Mouse (Mus musculus) Patski (cell line): ENCODE data around the gene Cttnbp2nl. TPM values are rescaled to one million over a fixed set of nuclear protein-coding genes. Genes with fewer than 3 reads are reported as not detected.

Experiments
- ATAC-seq: fragments of 100-300 bp; one replicate; pipeline ENCODE4 v1.8.0; 2021
- CTCF ChIA-PET: fragments of 350-600 bp; sonication (Branson Sonifier 250); formaldehyde crosslinking; loops from one replicate; lab custom pipeline; 2022; ENCODE audit warnings: inconsistent platforms; lab: Charles Lee
- POLR2A ChIA-PET: fragments of 350-600 bp; sonication (Branson Sonifier 250); formaldehyde crosslinking; loops from one replicate; lab custom pipeline; 2022; ENCODE audit warnings: antibody characterized with exemption, inconsistent platforms; lab: Charles Lee
- DNase-seq: peaks from one replicate; pipeline ENCODE4 v3.0.0-alpha.2; 2011; ENCODE audit warnings: low read depth, low spot score
- H3K27me3 ChIP-seq: fragments of 371-371 bp; one replicate; pipeline ENCODE4 v1.5.1; 2021
- CTCF ChIP-seq: fragments of 100-300 bp; IDR thresholded peaks from one replicate; pipeline ENCODE4 v1.5.1; 2021
- in situ Hi-C: fragments of 300-500 bp; cut with MboI; formaldehyde crosslinking; loops from 3 replicates; pipeline ENCODE4 v1.11.1; 2018; ENCODE audit warnings: low pct_unique_long_range_greater_than_20kb, mixed read lengths
- polyA plus RNA-seq: library from polyadenylated mRNA; unstranded; gene quantifications from one replicate; pipeline ENCODE4 v1.2.3, GENCODE M21; 2021

The Cttnbp2nl gene
- polyA plus RNA-seq, 1 experiment from 2014 or later = 46.4 TPM

DNA sequence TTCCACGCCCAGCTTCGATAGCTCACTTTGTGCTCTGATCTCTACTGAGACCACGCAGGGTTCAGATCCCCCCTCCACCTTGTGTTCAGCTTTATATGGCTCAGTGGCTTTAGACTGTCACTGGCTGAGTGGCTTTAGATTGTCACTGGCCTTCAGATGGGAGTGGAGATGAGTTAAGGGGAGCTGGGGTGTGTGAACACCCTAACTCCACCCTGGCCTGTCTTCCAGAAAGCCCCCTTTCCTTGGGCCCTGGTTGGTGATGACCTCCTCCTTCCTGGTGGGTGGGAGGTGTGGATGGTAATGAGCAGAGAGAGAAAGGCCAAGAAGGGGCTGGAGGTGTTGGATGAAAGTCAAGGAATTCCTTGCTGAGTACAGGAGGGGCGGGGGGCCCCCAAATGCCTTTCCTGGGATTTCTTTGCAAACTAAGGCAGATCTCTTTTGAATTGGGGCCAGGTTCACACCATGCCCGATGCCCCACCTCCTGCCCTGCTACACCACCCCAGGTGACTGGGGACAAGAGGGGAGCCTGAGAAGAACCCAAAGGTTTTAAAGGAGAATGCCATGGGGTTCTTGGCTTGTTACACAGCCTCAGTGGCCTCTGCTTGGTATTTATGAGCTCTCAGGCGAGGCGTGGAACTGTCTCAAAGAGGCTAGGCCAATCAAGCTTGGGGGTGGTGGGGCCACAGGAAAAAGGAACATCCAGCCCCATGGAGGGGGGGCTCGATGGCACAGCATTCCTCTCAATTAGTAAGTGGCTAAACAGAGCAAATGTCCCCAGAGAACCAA, 87.7 kb downstream of the Cttnbp2nl start:
- ATAC-seq (no peak), DNase-seq (no peak)
- no peaks in the 10 kb centered on the region for H3K27me3 ChIP-seq
- POLR2A ChIA-PET = interaction anchor here (0.7 kb wide), 1 partner anchor 123 kb away, joined by 4 read pairs; no protein-coding TSS in a partner anchor
- CTCF ChIA-PET = interaction anchor here (0.9 to 1.9 kb wide), 9 partner anchors 16 to 99 kb away, joined by 3 to 6 read pairs (median 3); no protein-coding TSS in a partner anchor
- in situ Hi-C loops = loop anchor here (5.0 to 10.0 kb wide), 2 partner anchors 93 to 250 kb away; no protein-coding TSS in a partner anchor
- no peak for TF ChIP-seq CTCF

DNA sequence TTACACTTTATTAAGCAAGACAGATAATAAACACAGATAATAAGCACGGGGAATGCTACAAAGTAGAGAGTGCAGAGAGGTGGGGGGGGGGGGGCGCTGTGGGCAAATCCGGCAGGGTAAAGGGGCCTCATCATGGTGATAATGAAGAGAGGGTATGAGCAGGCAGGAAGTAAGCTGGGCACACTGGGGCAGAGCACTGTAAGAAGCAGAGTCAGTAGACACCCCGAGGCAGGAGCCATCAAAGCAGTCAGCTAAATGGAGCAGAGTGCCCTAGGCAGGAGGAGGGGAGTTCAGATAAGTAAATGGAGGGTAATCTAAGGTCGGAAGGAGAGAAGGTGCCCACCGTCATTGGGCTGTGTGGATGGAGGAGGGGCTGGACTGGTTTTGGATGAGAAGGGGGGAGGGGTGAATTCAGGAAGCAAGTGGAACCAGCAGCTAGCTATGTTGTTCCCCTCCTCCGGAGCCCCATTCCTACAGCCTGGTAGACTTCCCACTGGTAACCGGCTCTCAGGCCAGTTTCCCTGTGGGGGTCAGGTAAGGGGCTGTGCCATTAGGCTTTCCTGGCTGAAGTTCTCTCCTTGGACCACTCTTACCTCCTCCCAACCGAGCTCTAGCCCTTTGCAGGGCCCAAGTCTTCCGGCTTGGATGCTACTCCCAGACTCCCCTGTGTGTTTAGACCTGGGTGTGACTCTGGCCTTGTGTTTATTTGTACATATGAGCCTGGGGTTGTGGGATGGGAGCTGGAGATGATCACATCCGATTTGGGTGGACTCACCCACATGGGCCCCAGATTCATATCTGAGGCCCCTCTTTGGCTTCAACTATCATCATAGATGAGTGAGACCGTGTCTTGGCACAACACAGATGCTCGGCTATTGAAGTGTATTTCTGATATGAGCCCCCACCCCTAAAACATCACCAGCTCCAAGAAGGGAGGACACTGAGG, 89.3 kb downstream of the Cttnbp2nl start:
- in situ Hi-C loops = loop anchor here (10.0 kb wide), 1 partner anchor 249 kb away; no protein-coding TSS in a partner anchor
- no peaks in the 10 kb centered on the region for H3K27me3 ChIP-seq
- no peak for DNase-seq
- no peak for TF ChIP-seq CTCF
- ATAC-seq = no peak
- ChIA-PET POLR2A (interaction anchor here (0.6 to 1.5 kb wide), 5 partner anchors 16 to 99 kb away, joined by 3 to 5 read pairs (median 4); partner anchors contain the start of genes Capza1 and St7l), CTCF (interaction anchor here (1.0 to 1.7 kb wide), 5 partner anchors 16 to 175 kb away, joined by 3 to 5 read pairs (median 3); partner anchors contain the start of gene Rhoc)

DNA sequence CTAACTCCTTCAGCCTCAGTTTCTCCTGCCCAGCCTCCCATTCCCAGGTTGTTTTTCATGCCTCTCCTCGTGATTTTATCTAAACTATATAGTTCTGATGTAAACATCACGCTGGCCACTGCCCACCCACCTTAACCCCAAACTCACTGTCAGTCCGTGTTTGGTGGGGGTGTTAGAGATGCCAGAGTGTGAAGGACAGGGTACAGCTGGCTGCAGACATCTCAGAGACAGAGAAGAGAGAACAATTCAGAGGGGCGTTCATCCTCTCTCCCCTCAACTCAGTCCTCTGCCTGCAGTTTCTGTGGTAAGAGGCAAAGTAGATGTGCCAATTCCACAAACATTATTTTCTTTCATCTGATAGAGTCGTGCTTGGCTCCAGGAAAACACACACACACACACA, 90.1 kb downstream of the Cttnbp2nl start:
- no peak for DNase-seq
- ATAC-seq = no peak
- ChIA-PET POLR2A (interaction anchor here (0.6 to 1.5 kb wide), 3 partner anchors 38 to 98 kb away, joined by 3 to 4 read pairs (median 4); partner anchors contain the start of genes Capza1 and St7l), CTCF (interaction anchor here (1.4 to 1.7 kb wide), 3 partner anchors 15 to 174 kb away, joined by 3 to 5 read pairs (median 3); partner anchors contain the start of gene Rhoc)
- TF ChIP-seq CTCF = no peak
- H3K27me3 ChIP-seq = no peaks in the 10 kb centered on the region
- in situ Hi-C loops = loop anchor here (10.0 kb wide), 1 partner anchor 248 kb away; no protein-coding TSS in a partner anchor

DNA sequence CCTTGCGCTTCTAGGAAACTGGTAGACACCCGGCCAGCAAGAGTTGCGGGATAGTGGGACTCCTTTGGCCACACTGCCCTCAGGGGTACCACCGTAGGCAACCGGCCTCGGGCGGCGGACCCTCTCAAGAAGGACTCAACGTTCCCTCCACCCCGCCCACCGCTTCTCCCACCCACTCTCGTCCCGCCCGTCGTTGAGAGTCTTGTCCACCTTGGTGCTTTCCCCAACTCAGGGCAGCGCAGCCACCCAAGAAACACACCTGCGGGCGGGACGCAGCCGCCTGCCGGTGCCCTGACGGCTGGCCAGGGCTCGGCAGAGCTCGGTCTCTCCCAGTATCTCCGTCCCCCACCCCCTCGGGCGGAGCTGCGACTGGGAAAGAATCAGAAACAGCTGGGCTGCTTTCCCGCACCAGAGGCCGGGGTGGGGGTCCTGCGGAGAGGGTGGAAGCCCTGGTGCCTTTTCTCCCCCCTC, 90.8 kb downstream of the Cttnbp2nl start:
- H3K27me3 ChIP-seq = no peaks in the 10 kb centered on the region
- ChIA-PET CTCF (no interaction called here), POLR2A (no interaction called here)
- DNase-seq (no peak), ATAC-seq (no peak)
- no peak for TF ChIP-seq CTCF
- in situ Hi-C loops = loop anchor here (10.0 kb wide), 1 partner anchor 247 kb away; no protein-coding TSS in a partner anchor

GRCm38 (mm10) chr3:104961066-104962059, 91.6 kb downstream of the Cttnbp2nl start, which contains the start of gene Wnt2b:
Wnt2b (minus strand) TSS chr3:104961921.
- POLR2A ChIA-PET = no interaction called here
- CTCF ChIA-PET = interaction anchor here (0.9 to 1.3 kb wide), 3 partner anchors 13 to 21 kb away, joined by 3 to 4 read pairs (median 3); no protein-coding TSS in a partner anchor
- no peaks in the 10 kb centered on the region for H3K27me3 ChIP-seq
- no peak for TF ChIP-seq CTCF
- no peak for DNase-seq
- ATAC-seq = peak; percentile 45
- in situ Hi-C loops = loop anchor here (10.0 kb wide), 1 partner anchor 247 kb away; no protein-coding TSS in a partner anchor

DNA sequence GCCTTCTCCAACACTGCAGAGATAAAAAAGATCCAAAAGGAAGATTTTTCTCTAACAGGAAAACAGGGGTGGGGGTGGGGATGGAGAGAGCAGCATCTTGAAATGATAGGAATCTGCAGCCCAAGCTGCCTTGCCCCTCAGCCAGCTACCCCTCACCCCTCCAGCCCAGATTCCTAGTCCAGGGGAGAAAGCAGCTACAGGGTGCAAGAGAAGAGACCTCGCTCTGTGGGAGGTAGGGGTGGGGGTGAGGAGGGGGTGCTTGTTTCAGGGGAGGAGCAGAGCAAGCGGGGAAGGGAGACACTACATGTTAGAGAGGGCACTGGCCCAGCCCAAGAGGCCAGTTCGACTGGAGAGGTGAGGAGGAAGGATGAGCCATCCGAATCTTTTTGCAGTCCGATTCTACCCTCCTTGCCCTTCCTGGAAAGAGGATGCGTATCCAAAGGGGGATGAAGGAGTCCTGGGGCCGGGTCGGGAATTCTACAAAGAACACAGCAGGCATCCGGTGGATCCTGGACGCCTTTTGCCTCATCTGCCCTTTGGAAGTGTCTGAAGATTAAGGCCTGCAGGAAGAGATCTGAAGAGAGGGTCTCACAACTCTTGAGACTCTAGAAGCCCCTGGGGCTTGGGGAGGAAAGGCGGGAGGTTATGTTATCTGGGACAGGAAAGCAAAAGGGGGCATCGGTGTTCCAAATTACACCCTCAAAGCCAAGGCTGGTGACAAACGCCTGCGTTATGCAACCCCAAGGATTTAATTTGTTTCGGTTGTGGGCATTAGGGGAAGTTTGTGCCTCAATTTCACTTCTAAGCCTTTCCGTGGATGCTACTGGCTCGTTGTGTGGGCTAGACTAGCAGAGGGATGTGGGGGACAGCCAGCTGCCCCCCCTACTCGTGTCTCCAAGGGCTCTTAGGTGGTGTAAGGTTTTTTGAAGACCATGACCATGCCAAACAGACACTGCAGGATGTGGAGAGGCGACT, 92.6 kb downstream of the Cttnbp2nl start:
- H3K27me3 ChIP-seq = no peaks in the 10 kb centered on the region
- CTCF ChIA-PET = interaction anchor here (0.9 to 1.4 kb wide), 4 partner anchors 12 to 75 kb away, joined by 3 to 4 read pairs (median 4); no protein-coding TSS in a partner anchor
- TF ChIP-seq CTCF = no peak
- in situ Hi-C loops = loop anchor here (10.0 kb wide), 1 partner anchor 246 kb away; no protein-coding TSS in a partner anchor
- ATAC-seq (no peak), DNase-seq (no peak)
- POLR2A ChIA-PET = interaction anchor here (0.5 to 0.6 kb wide), 2 partner anchors 44 to 124 kb away, joined by 3 to 4 read pairs; no protein-coding TSS in a partner anchor

DNA sequence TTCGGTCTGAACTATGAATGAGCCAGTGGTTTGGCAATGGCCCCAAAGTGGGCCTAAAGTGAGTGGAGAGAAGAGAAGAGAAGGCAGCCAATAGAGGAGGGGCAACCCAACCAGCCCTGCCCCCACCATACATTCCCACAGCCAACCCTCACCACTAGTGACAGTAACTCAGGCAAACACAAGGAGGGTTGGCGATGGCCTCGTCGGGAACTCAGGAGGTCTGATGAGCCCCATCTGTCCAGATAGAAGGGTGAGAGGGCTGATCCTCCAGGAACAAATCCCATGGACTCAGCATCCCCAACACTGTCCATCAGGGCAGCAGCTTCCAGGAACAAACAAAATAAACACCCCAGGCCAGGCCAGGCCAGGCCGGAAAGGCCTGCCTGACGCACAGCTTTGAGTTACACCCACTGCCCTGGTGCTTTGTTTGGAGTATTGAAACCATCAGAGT, 96.8 kb downstream of the Cttnbp2nl start:
- in situ Hi-C loops = no loop called here
- ATAC-seq (no peak), DNase-seq (no peak)
- TF ChIP-seq CTCF = no peak
- H3K27me3 ChIP-seq = no peaks in the 10 kb centered on the region
- ChIA-PET CTCF (interaction anchor here (1.1 kb wide), 1 partner anchor 15 kb away, joined by 3 read pairs; no protein-coding TSS in a partner anchor), POLR2A (interaction anchor here (3.6 kb wide), 1 partner anchor 12 kb away, joined by 11 read pairs; no protein-coding TSS in a partner anchor)
